Mouse (Mus musculus): ENCODE data around the gene Pou1f1. TPM values are rescaled to one million over a fixed set of nuclear protein-coding genes. Genes with fewer than 3 reads are reported as not detected.

Gene Pou1f1
- total and polyA plus RNA-seq, 2 experiments from 2014 or later: not detected

DNA sequence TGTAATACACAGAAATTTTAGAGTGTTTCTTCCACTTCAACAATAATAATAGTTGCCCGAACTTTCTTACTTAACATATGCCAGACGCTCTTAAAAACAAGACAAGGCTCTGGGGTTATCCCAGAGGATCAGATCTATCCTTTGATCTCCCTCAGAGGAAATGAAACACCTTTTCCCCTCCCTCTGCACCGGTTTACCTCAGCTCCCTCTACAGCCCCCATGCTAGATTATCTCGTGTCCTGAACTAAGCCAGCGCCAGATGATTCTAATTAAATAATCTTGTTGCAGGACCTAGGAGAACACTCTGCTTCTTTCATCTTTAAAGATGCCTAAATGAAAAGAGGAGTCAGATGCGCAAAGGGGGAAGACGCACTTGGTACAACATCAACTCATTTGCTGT lies 6.1 kb upstream of the Pou1f1 start:
- H3K4me2 ChIP-seq (ENCODE audit: low read depth, low read length): no peak overlapping the region
- ATAC-seq (ENCODE audit: insufficient read depth, low read depth): no peak
- H3K9me3 ChIP-seq (replicated peaks; ENCODE audit: control insufficient read depth, low read length): no peaks in the 10 kb centered on the region
- no peaks in the 10 kb centered on the region for H3K36me3 ChIP-seq (replicated peaks; ENCODE audit: control insufficient read depth, insufficient read depth, low read length)
- no peaks in the 10 kb centered on the region for H3K4me1 ChIP-seq (ENCODE audit: control insufficient read depth, insufficient read depth)
- no peak overlapping the region for H3K4me3 ChIP-seq (ENCODE audit: low read depth, low read length)
- no peaks in the 10 kb centered on the region for H3K27me3 ChIP-seq (ENCODE audit: control insufficient read depth, insufficient read depth, low read length)
- DNase-seq (ENCODE audit: low spot score): no peak
- 65% methylated on average over 7 of the region's 7 CpGs for WGBS
- no peak overlapping the region for H3K9ac ChIP-seq (replicated peaks; ENCODE audit: low read depth, low read length)
- TF ChIP-seq CTCF (IDR thresholded peaks at IDR 0.05; ENCODE audit: low read depth) (no peak), EP300 (IDR thresholded peaks at IDR 0.05; ENCODE audit: low read depth) (no peak)
- no peak overlapping the region for H3K27ac ChIP-seq (ENCODE audit: low read depth)

DNA sequence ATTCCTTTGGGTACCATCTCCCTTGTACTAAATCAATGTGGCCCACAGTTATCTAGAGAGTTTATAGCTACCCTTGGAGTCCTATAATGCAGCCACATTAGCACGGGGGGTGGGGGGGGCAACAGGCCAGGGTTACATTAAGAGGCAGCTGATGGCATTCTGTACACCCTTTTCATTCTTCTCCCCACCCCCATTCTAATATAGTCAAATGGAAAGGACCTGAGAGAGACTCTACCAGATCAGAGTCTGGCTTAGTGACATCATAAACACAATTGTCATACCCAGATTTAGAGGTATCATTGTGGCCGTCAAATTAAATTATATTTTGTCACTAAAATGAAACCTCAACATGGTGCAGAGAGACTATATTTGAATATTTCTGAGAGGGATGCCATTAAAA lies 5.7 kb downstream of the Pou1f1 start:
- H3K27ac ChIP-seq (ENCODE audit: low read depth): no peak overlapping the region
- TF ChIP-seq CTCF (IDR thresholded peaks at IDR 0.05; ENCODE audit: low read depth) (no peak), EP300 (IDR thresholded peaks at IDR 0.05; ENCODE audit: low read depth) (no peak)
- 73% methylated on average over 2 of the region's 2 CpGs for WGBS
- DNase-seq (ENCODE audit: low spot score) (no peak), ATAC-seq (ENCODE audit: insufficient read depth, low read depth) (no peak)
- no peaks in the 10 kb centered on the region for H3K36me3 ChIP-seq (replicated peaks; ENCODE audit: control insufficient read depth, insufficient read depth, low read length)
- no peak overlapping the region for H3K4me2 ChIP-seq (ENCODE audit: low read depth, low read length)
- no peaks in the 10 kb centered on the region for H3K27me3 ChIP-seq (ENCODE audit: control insufficient read depth, insufficient read depth, low read length)
- no peaks in the 10 kb centered on the region for H3K9me3 ChIP-seq (replicated peaks; ENCODE audit: control insufficient read depth, low read length)
- H3K4me3 ChIP-seq (ENCODE audit: low read depth, low read length): no peak overlapping the region
- H3K9ac ChIP-seq (replicated peaks; ENCODE audit: low read depth, low read length): no peak overlapping the region
- no peaks in the 10 kb centered on the region for H3K4me1 ChIP-seq (ENCODE audit: control insufficient read depth, insufficient read depth)

DNA sequence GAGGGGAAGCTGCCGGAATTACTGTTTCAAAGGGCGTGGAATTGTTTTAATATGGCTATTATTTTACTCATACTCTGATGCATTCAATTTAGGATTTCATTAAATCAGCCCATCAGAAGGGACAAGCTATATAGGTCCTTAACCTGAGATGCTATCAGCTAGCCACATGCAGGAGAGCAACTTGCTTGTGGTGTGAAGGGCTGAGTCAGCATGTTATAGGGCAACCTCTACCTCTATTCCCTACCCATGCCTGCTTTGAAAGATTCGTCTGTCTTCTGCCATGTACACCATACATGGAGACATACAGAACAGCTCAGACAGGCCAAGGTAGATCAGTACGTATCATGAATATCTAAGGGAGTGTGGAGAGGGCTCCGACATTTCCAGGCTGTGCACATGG lies 6.4 kb downstream of the Pou1f1 start:
- Histone ChIP-seq H3K27ac (ENCODE audit: low read depth) (no peak overlapping the region), H3K4me3 (ENCODE audit: low read depth, low read length) (no peak overlapping the region), H3K4me1 (ENCODE audit: control insufficient read depth, insufficient read depth) (no peaks in the 10 kb centered on the region), H3K4me2 (ENCODE audit: low read depth, low read length) (no peak overlapping the region), H3K36me3 (replicated peaks; ENCODE audit: control insufficient read depth, insufficient read depth, low read length) (no peaks in the 10 kb centered on the region), H3K9me3 (replicated peaks; ENCODE audit: control insufficient read depth, low read length) (no peaks in the 10 kb centered on the region), H3K27me3 (ENCODE audit: control insufficient read depth, insufficient read depth, low read length) (no peaks in the 10 kb centered on the region), H3K9ac (replicated peaks; ENCODE audit: low read depth, low read length) (no peak overlapping the region)
- TF ChIP-seq CTCF (IDR thresholded peaks at IDR 0.05; ENCODE audit: low read depth): no peak
- no peak for TF ChIP-seq EP300 (IDR thresholded peaks at IDR 0.05; ENCODE audit: low read depth)
- ATAC-seq (ENCODE audit: insufficient read depth, low read depth) (no peak), DNase-seq (ENCODE audit: low spot score) (no peak)
- WGBS: 75% methylated on average over 5 of the region's 5 CpGs

DNA sequence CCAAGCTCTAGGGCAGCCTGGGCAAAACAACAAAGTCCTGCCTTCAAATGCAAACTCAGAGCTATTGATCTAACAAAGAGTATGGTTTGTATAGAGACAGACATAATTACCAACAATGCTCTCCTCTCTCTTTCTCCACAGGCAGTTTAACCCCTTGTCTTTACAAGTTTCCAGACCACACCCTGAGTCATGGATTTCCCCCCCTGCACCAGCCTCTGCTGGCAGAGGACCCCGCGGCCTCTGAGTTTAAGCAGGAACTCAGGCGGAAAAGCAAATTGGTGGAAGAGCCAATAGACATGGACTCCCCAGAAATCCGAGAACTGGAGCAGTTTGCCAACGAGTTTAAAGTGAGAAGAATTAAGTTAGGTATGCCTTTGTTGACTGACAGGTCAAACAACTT lies 9.3 kb downstream of the Pou1f1 start:
- ATAC-seq (ENCODE audit: insufficient read depth, low read depth) (no peak), DNase-seq (ENCODE audit: low spot score) (no peak)
- no peaks in the 10 kb centered on the region for H3K4me1 ChIP-seq (ENCODE audit: control insufficient read depth, insufficient read depth)
- H3K9ac ChIP-seq (replicated peaks; ENCODE audit: low read depth, low read length): no peak overlapping the region
- no peaks in the 10 kb centered on the region for H3K9me3 ChIP-seq (replicated peaks; ENCODE audit: control insufficient read depth, low read length)
- TF ChIP-seq EP300 (IDR thresholded peaks at IDR 0.05; ENCODE audit: low read depth): no peak
- no peak for TF ChIP-seq CTCF (IDR thresholded peaks at IDR 0.05; ENCODE audit: low read depth)
- H3K27me3 ChIP-seq (ENCODE audit: control insufficient read depth, insufficient read depth, low read length): no peaks in the 10 kb centered on the region
- WGBS: 33% methylated on average over 5 of the region's 5 CpGs
- no peak overlapping the region for H3K4me3 ChIP-seq (ENCODE audit: low read depth, low read length)
- H3K27ac ChIP-seq (ENCODE audit: low read depth): no peak overlapping the region
- H3K4me2 ChIP-seq (ENCODE audit: low read depth, low read length): no peak overlapping the region
- H3K36me3 ChIP-seq (replicated peaks; ENCODE audit: control insufficient read depth, insufficient read depth, low read length): no peaks in the 10 kb centered on the region

DNA sequence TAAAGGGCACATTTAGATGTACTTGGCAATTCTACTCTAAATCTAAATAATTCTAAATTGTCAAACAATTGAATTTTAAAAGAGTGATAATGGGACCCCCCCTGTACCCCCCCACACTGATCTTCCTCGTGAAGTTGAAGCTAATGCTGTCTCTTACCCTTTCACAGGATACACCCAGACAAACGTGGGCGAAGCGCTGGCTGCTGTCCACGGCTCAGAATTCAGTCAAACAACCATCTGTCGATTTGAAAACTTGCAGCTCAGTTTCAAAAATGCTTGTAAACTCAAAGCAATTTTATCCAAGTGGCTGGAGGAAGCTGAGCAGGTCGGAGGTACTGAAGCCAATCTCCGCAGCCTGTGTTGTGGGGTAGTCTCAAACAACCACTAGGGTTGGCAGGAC lies 11.4 kb downstream of the Pou1f1 start:
- no peak overlapping the region for H3K9ac ChIP-seq (replicated peaks; ENCODE audit: low read depth, low read length)
- no peak overlapping the region for H3K4me3 ChIP-seq (ENCODE audit: low read depth, low read length)
- H3K4me2 ChIP-seq (ENCODE audit: low read depth, low read length): no peak overlapping the region
- no peaks in the 10 kb centered on the region for H3K36me3 ChIP-seq (replicated peaks; ENCODE audit: control insufficient read depth, insufficient read depth, low read length)
- H3K27ac ChIP-seq (ENCODE audit: low read depth): no peak overlapping the region
- H3K27me3 ChIP-seq (ENCODE audit: control insufficient read depth, insufficient read depth, low read length): no peaks in the 10 kb centered on the region
- DNase-seq (ENCODE audit: low spot score) (no peak), ATAC-seq (ENCODE audit: insufficient read depth, low read depth) (no peak)
- H3K4me1 ChIP-seq (ENCODE audit: control insufficient read depth, insufficient read depth): no peaks in the 10 kb centered on the region
- 58% methylated on average over 8 of the region's 8 CpGs for WGBS
- TF ChIP-seq CTCF (IDR thresholded peaks at IDR 0.05; ENCODE audit: low read depth) (no peak), EP300 (IDR thresholded peaks at IDR 0.05; ENCODE audit: low read depth) (no peak)
- H3K9me3 ChIP-seq (replicated peaks; ENCODE audit: control insufficient read depth, low read length): no peaks in the 10 kb centered on the region

DNA sequence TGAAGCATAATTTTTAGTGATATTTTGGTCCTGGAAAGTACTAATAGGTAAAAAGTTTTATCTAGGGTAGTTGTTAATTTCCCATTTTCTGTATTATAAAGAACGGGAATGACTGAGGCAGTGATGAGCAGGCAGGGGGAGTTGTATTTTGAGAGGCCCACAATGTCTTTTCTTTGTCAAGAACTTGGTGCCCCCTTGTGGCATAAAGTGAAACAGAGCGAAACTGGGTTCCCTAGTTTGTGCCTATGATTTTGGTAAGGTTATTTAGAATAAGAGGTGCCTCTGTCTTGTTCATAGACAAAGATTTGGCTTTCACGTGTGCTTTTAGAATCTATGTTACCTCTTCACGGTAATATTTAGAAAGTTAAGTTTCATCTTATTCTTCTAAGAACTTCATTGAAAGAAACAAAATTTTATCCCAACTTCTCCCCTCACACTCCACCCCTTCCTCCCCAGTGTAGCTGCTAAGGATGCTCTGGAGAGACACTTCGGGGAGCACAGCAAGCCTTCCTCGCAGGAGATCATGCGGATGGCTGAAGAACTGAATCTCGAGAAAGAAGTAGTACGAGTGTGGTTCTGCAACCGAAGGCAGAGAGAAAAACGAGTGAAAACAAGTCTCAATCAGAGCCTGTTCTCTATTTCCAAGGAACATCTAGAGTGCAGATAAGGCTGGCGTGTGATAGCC lies 13.1 kb downstream of the Pou1f1 start:
- no peaks in the 10 kb centered on the region for H3K36me3 ChIP-seq (replicated peaks; ENCODE audit: control insufficient read depth, insufficient read depth, low read length)
- no peaks in the 10 kb centered on the region for H3K27me3 ChIP-seq (ENCODE audit: control insufficient read depth, insufficient read depth, low read length)
- H3K4me1 ChIP-seq (ENCODE audit: control insufficient read depth, insufficient read depth): no peaks in the 10 kb centered on the region
- no peak overlapping the region for H3K27ac ChIP-seq (ENCODE audit: low read depth)
- 25% methylated on average over 12 of the region's 12 CpGs for WGBS
- 0 out of 2 replicates have a peak overlapping the region, but pooled peaks have one; percentile 0 for H3K4me2 ChIP-seq (ENCODE audit: low read depth, low read length)
- TF ChIP-seq CTCF (IDR thresholded peaks at IDR 0.05; ENCODE audit: low read depth) (peak; percentile 54), EP300 (IDR thresholded peaks at IDR 0.05; ENCODE audit: low read depth) (no peak)
- H3K9me3 ChIP-seq (replicated peaks; ENCODE audit: control insufficient read depth, low read length): no peaks in the 10 kb centered on the region
- DNase-seq (ENCODE audit: low spot score) (peak; percentile 28), ATAC-seq (ENCODE audit: insufficient read depth, low read depth) (no peak)
- no peak overlapping the region for H3K4me3 ChIP-seq (ENCODE audit: low read depth, low read length)
- no peak overlapping the region for H3K9ac ChIP-seq (replicated peaks; ENCODE audit: low read depth, low read length)
